In genomic region chr4:101689645-101690044, GRCm38 (mm10) we compare ENCODE assay signal across 26 mouse cellular contexts. TPM values are rescaled to one million over a fixed set of nuclear protein-coding genes. Genes with fewer than 3 reads are reported as not detected.
DNase-seq lines count a peak whose midpoint lies in the region; ATAC-seq lines count a peak whose summit lies in the region.
"Had no signal": no experiment of that assay in that cellular context is flagged by ENCODE, and none has a peak within 500 bp of the region (broad histone marks: within the 10 kb centered on the region; RNA-seq: fewer than 3 reads in every experiment).

No protein-coding gene starts in this region.

- no peaks in the 10 kb centered on the region for H3K27me3 ChIP-seq in kidney, embryonic 14.5 days (ENCODE audit: control insufficient read depth, insufficient read depth, low read length)
- H3K27me3 ChIP-seq in embryonic facial prominence, embryonic 15.5 days: no peaks in the 10 kb centered on the region
- H3K27me3 ChIP-seq in limb, embryonic 15.5 days: no peaks in the 10 kb centered on the region
- H3K27me3 ChIP-seq: limb, embryonic 13.5 days; liver, embryonic 15.5 days; lung, embryonic 15.5 days; midbrain, embryonic 15.5 days; neural tube, embryonic 12.5 days; stomach, embryonic 15.5 days had no signal

- no peak overlapping the region for H3K4me3 ChIP-seq in kidney, embryonic 14.5 days (ENCODE audit: low read length)
- H3K4me3 ChIP-seq in embryonic facial prominence, embryonic 15.5 days (replicated peaks): no peak overlapping the region
- no peak overlapping the region for H3K4me3 ChIP-seq in limb, embryonic 15.5 days
- H3K4me3 ChIP-seq: limb, embryonic 13.5 days; liver, embryonic 15.5 days; lung, embryonic 15.5 days; midbrain, embryonic 15.5 days; neural tube, embryonic 12.5 days; stomach, embryonic 15.5 days had no signal

- H3K9ac ChIP-seq in kidney, embryonic 14.5 days (ENCODE audit: low read depth, low read length): no peak overlapping the region
- H3K9ac ChIP-seq in embryonic facial prominence, embryonic 15.5 days: no peak overlapping the region
- H3K9ac ChIP-seq in limb, embryonic 15.5 days: no peak overlapping the region
- H3K9ac ChIP-seq: limb, embryonic 13.5 days; liver, embryonic 15.5 days; lung, embryonic 15.5 days; midbrain, embryonic 15.5 days; neural tube, embryonic 12.5 days; stomach, embryonic 15.5 days had no signal

- H3K9me3 ChIP-seq in kidney, embryonic 14.5 days (ENCODE audit: control insufficient read depth, low read length): no peaks in the 10 kb centered on the region
- H3K9me3 ChIP-seq in embryonic facial prominence, embryonic 15.5 days (replicated peaks): no peaks in the 10 kb centered on the region
- no peaks in the 10 kb centered on the region for H3K9me3 ChIP-seq in limb, embryonic 15.5 days
- H3K9me3 ChIP-seq: limb, embryonic 13.5 days; liver, embryonic 15.5 days; lung, embryonic 15.5 days; midbrain, embryonic 15.5 days; neural tube, embryonic 12.5 days; stomach, embryonic 15.5 days had no signal

- no peaks in the 10 kb centered on the region for H3K36me3 ChIP-seq in kidney, embryonic 14.5 days (ENCODE audit: control insufficient read depth, insufficient read depth, low read length)
- no peaks in the 10 kb centered on the region for H3K36me3 ChIP-seq in embryonic facial prominence, embryonic 15.5 days
- no peaks in the 10 kb centered on the region for H3K36me3 ChIP-seq in limb, embryonic 15.5 days
- H3K36me3 ChIP-seq: limb, embryonic 13.5 days; liver, embryonic 15.5 days; lung, embryonic 15.5 days; midbrain, embryonic 15.5 days; neural tube, embryonic 12.5 days; stomach, embryonic 15.5 days had no signal

- no peak overlapping the region for H3K4me2 ChIP-seq in kidney, embryonic 14.5 days (replicated peaks; ENCODE audit: low read depth, low read length)
- H3K4me2 ChIP-seq in embryonic facial prominence, embryonic 15.5 days (replicated peaks): no peak overlapping the region
- no peak overlapping the region for H3K4me2 ChIP-seq in limb, embryonic 15.5 days
- H3K4me2 ChIP-seq: limb, embryonic 13.5 days; liver, embryonic 15.5 days; lung, embryonic 15.5 days; midbrain, embryonic 15.5 days; neural tube, embryonic 12.5 days; stomach, embryonic 15.5 days had no signal

- peak; percentile 33 for DNase-seq in heart, adult 8-10 months (ENCODE audit: low spot score)
- no peak for DNase-seq in heart, postnatal 25 days (ENCODE audit: low spot score)
- DNase-seq in kidney, postnatal 14 days: peak; percentile 14
- DNase-seq in liver: no peak
- DNase-seq: adrenal gland, adult 8-10 months; cerebellum, adult 11-12 months; cerebellum, postnatal 10 days; kidney, postnatal 25 days; right cerebral cortex, postnatal 25 days; thymus, adult 2 months; thymus, postnatal 4 days had no signal

- no peak for ATAC-seq in kidney, embryonic 14.5 days (ENCODE audit: low FRiP score, low TSS enrichment)
- ATAC-seq in embryonic facial prominence, embryonic 15.5 days (ENCODE audit: insufficient number of reproducible peaks, low FRiP score, low TSS enrichment, low read depth): no peak
- no peak for ATAC-seq in limb, embryonic 15.5 days (ENCODE audit: insufficient number of reproducible peaks, low FRiP score, low TSS enrichment, low read depth)
- ATAC-seq: activated CD4-positive, CD25-positive, alpha-beta regulatory T cell, adult 4 months; forebrain, embryonic 14.5 days; intestine, postnatal 0 days; midbrain, embryonic 15.5 days had no signal

- H3K4me1 ChIP-seq in kidney, embryonic 14.5 days (ENCODE audit: control insufficient read depth, insufficient read depth, low read length): no peaks in the 10 kb centered on the region
- no peaks in the 10 kb centered on the region for H3K4me1 ChIP-seq in embryonic facial prominence, embryonic 15.5 days
- 0 out of 2 replicates have a peak, but pooled peaks cover 5% of the 10 kb centered on the region for H3K4me1 ChIP-seq in limb, embryonic 15.5 days
- H3K4me1 ChIP-seq: limb, embryonic 13.5 days; liver, embryonic 15.5 days; midbrain, embryonic 15.5 days; neural tube, embryonic 12.5 days; stomach, embryonic 15.5 days had no signal

- WGBS in kidney, embryonic 14.5 days: 76% methylated on average over 5 of the region's 5 CpGs
- 61% methylated on average over 5 of the region's 5 CpGs for WGBS in embryonic facial prominence, embryonic 15.5 days
- WGBS in limb, embryonic 15.5 days: 53% methylated on average over 5 of the region's 5 CpGs

- intact Hi-C loops in heart, postnatal 25 days (cut with DNase I): no loop called here

- no peak overlapping the region for H3K27ac ChIP-seq in kidney, embryonic 14.5 days (ENCODE audit: low read depth, low read length)
- H3K27ac ChIP-seq in embryonic facial prominence, embryonic 15.5 days (replicated peaks): peak overlapping the region; percentile 69
- H3K27ac ChIP-seq in limb, embryonic 15.5 days: peak overlapping the region; percentile 57; the same call in 1 of the 2 replicates
- H3K27ac ChIP-seq: limb, embryonic 13.5 days; liver, embryonic 15.5 days; lung, embryonic 15.5 days; macrophage; midbrain, embryonic 15.5 days; neural tube, embryonic 12.5 days; stomach, embryonic 15.5 days had no signal

RNA-seq across cellular contexts. Expression of gene Lepr, which starts 27.6 kb away (rescaled TPM):
- total RNA-seq in heart, adult 8-10 months (2022): 1 to 10 TPM; 2.5 to 5.6 (median 4.7) TPM
- 1 to 10 TPM; 4.2 to 7.1 TPM for total RNA-seq in heart, postnatal 25 days (2021)
- 1.3 and 3.7 TPM in 2 replicates for polyA plus RNA-seq in kidney, embryonic 14.5 days (2014; fragmentation: Nextera tagmentation; extraction: Ambion mirVana)
- polyA plus RNA-seq in embryonic facial prominence, embryonic 15.5 days (2015; fragmentation: Nextera tagmentation; extraction: Ambion mirVana): 12.7 and 14.2 TPM in 2 replicates
- 19.1 and 21.4 TPM in 2 replicates for polyA plus RNA-seq in limb, embryonic 15.5 days (2015; fragmentation: Nextera tagmentation; extraction: Ambion mirVana)
- total RNA-seq: granulocyte monocyte progenitor cell, adult 5-6 weeks; MEL had no signal
- polyA plus RNA-seq: macrophage had no signal

RNA-seq across cellular contexts. Expression of gene Leprot, which starts 42.1 kb away (rescaled TPM):
- total RNA-seq in heart, adult 8-10 months (2022): 10 to 100 TPM; 24.6 to 30.6 (median 25.8) TPM
- total RNA-seq in heart, postnatal 25 days (2021): 10 to 100 TPM; 24.5 to 28.1 TPM
- 71.4 and 84.2 TPM in 2 replicates for polyA plus RNA-seq in kidney, embryonic 14.5 days (2014; fragmentation: Nextera tagmentation; extraction: Ambion mirVana)
- 89.2 and 93.3 TPM in 2 replicates for polyA plus RNA-seq in embryonic facial prominence, embryonic 15.5 days (2015; fragmentation: Nextera tagmentation; extraction: Ambion mirVana)
- polyA plus RNA-seq in limb, embryonic 15.5 days (2015; fragmentation: Nextera tagmentation; extraction: Ambion mirVana): 110 and 111 TPM in 2 replicates

Comparison
In these comparisons a context has a peak if more than half of its experiments do, and no peak if none do; other contexts are left out.
1. DNase-seq: peak in heart, adult 8-10 months (single experiment) and kidney, postnatal 14 days (single experiment); none in heart, postnatal 25 days (single experiment) and liver (single experiment).